Mouse (Mus musculus): ENCODE measurements around the gene Etfb.
"Not testable (repeated sequence)": the region's sequence is repeated elsewhere in the genome, so short reads cannot be mapped to it uniquely, and the experiment has no call there.

Etfb gene

GRCm38 (mm10) chr7:43443917-43444293, at the start of gene Etfb, which contains the start of gene Gm45233:
Gene Etfb, plus strand, starts transcription at chr7:43444083.
Gene Gm45233, plus strand, starts transcription at chr7:43444128.
- peak; percentile 92 for DNase-seq (ENCODE audit: low read depth, low spot score)

- no peak for DNase-seq (ENCODE audit: low read depth, low spot score)
Observed at GRCm38 (mm10) chr7:43399501-43399900, 44.4 kb upstream of the Etfb start.

- no peak for DNase-seq (ENCODE audit: low read depth, low spot score)
Observed at GRCm38 (mm10) chr7:43402718-43403117, 41.2 kb upstream of the Etfb start.

GRCm38 (mm10) chr7:43407573-43407972, 36.3 kb upstream of the Etfb start:
- no peak for DNase-seq (ENCODE audit: low read depth, low spot score)

- DNase-seq (ENCODE audit: low read depth, low spot score) = no peak
Observed at GRCm38 (mm10) chr7:43408131-43408553, 35.7 kb upstream of the Etfb start, which contains the start of gene Siglecg. Gene Siglecg, plus strand, starts transcription at chr7:43408204.

GRCm38 (mm10) chr7:43409084-43409483, 34.8 kb upstream of the Etfb start:
- no peak for DNase-seq (ENCODE audit: low read depth, low spot score)

- not testable (repeated sequence) for DNase-seq (ENCODE audit: low read depth, low spot score)
Observed at GRCm38 (mm10) chr7:43411724-43412123, 32.2 kb upstream of the Etfb start.

- DNase-seq (ENCODE audit: low read depth, low spot score) = no peak
Observed at GRCm38 (mm10) chr7:43417298-43417697, 26.6 kb upstream of the Etfb start.

GRCm38 (mm10) chr7:43422995-43423617, 20.8 kb upstream of the Etfb start:
- peak; percentile 52 for DNase-seq (ENCODE audit: low read depth, low spot score)

- DNase-seq (ENCODE audit: low read depth, low spot score) = no peak
Observed at GRCm38 (mm10) chr7:43423991-43424625, 19.8 kb upstream of the Etfb start.

- DNase-seq (ENCODE audit: low read depth, low spot score) = no peak
Observed at GRCm38 (mm10) chr7:43427406-43427805, 16.5 kb upstream of the Etfb start, which contains the start of gene Lim2. Gene Lim2, plus strand, starts transcription at chr7:43427670.

GRCm38 (mm10) chr7:43429500-43429899, 14.4 kb upstream of the Etfb start:
- no peak for DNase-seq (ENCODE audit: low read depth, low spot score)

GRCm38 (mm10) chr7:43432891-43433290, 11.0 kb upstream of the Etfb start:
- DNase-seq (ENCODE audit: low read depth, low spot score) = no peak

GRCm38 (mm10) chr7:43434676-43435075, 9.2 kb upstream of the Etfb start:
- no peak for DNase-seq (ENCODE audit: low read depth, low spot score)

- no peak for DNase-seq (ENCODE audit: low read depth, low spot score)
Observed at GRCm38 (mm10) chr7:43436341-43437255, 7.3 kb upstream of the Etfb start, which contains the start of gene Nkg7. Gene Nkg7, plus strand, starts transcription at chr7:43437073.

GRCm38 (mm10) chr7:43438611-43439010, 5.3 kb upstream of the Etfb start:
- DNase-seq (ENCODE audit: low read depth, low spot score) = no peak

- no peak for DNase-seq (ENCODE audit: low read depth, low spot score)
Observed at GRCm38 (mm10) chr7:43440482-43440881, 3.4 kb upstream of the Etfb start, which contains the start of gene Cldnd2. Gene Cldnd2, plus strand, starts transcription at chr7:43440782.

- DNase-seq (ENCODE audit: low read depth, low spot score) = no peak
Observed at GRCm38 (mm10) chr7:43441071-43441470, 2.8 kb upstream of the Etfb start.

GRCm38 (mm10) chr7:43442684-43443083, 1.2 kb upstream of the Etfb start:
- DNase-seq (ENCODE audit: low read depth, low spot score) = no peak

- DNase-seq (ENCODE audit: low read depth, low spot score) = peak; percentile 40
Observed at GRCm38 (mm10) chr7:43443126-43443916, 562 bp upstream of the Etfb start.

GRCm38 (mm10) chr7:43447801-43448200, 3.9 kb downstream of the Etfb start:
- no peak for DNase-seq (ENCODE audit: low read depth, low spot score)

Measured in retina, adult 2 months (tissue).